Mouse (Mus musculus): ENCODE results near the gene Gdpd2.
A peak's percentile ranks its signal among the peaks of the same experiment; 100 is the strongest.

Gdpd2 gene

DNA sequence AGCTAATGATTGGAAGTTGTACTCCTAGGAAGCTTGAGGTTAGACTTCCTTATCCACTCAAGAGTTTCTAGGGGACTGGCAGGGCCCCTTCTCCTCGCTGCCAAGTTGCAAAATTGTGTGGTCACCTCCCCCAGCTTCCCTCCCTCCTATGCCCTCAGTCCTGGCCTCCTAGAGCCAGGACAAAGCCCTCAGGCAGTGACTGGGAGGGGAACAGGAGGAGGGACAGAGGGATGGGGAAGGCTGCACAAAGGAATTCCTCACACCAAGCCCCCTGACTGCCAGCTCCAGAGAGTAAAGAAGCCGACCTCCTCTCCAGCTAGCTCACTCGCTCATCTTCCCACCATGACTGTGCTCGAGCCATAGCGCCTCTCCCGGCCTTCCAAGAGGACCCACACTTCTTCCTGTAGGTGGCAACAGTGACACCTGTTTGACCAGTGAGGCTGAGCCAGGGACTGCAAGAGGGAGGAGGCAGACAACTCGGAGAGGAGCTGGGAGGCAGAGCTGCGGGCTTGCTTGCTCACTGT lies at the start of gene Gdpd2:
Gene Gdpd2 (plus strand): TSS at position 209 of the 524 bp plus-strand sequence.
- DNase-seq (ENCODE audit: low spot score): no peak

DNA sequence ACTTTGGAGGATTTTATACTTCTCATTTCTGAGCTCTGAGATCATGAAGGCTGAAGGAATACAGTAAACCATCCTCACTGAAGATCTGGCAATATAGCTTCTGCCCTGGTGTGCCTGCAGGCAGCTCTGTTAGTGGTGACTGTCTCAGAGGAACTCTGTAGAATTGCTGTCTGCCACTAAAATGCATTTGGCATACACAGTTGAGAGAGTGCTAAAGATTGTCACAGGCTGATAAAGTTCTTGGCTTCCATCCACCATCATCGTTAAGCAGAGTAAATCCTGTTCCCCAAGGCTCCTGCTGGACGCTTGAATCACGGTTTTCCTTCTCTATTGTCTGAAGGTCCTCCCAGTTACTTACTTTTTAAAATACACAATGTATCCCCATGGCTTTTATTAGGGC lies 43.1 kb upstream of the Gdpd2 start:
- no peak for DNase-seq (ENCODE audit: low spot score)

DNA sequence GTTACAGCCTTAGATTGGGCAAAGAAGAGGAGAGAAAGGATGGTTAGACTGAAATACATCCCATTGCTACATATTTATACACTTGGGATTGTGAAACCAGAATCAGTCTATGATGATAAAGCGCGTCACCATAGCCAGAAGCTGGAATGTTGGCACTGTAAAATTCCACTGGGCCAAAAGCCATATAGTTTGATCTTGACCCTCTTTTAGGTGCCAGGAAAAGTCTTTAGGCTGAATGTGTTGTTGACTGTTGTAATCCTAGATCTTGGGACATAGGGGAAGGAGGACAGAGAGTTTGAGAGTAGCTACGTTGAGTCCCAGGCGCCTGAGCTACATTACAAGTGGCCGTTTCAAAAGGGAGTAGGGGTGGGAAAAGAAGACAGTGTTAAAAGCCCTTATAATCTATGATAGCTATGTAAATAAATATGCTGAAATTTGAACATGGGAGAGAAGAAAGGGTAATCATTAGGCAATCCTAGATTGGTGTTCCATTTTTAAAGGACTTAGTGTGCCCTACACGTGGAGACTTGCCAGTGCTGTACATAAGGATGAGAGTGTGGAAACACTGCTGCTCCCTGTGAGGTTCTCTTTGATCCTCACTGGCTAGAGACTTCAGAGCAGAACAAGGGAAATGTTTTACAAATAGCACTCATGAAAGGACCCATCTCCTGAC lies 42.2 kb upstream of the Gdpd2 start:
- no peak for DNase-seq (ENCODE audit: low spot score)

DNA sequence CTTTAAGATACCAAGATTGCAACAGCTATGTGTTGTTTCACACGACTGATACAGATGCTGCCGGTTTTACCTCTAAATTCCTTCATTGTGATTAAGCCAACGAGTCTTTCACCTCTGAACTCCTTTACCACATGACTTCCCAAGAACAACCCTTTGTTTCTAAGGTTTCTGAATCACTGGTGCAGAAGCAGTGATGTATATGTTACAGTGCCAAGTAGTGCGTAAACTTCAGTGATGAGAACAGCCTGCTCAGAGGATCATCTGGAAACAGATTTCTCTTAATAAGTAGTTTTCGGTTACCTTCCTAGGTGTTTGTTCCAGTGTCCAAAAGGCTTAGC lies 41.7 kb upstream of the Gdpd2 start:
- no peak for DNase-seq (ENCODE audit: low spot score)

DNA sequence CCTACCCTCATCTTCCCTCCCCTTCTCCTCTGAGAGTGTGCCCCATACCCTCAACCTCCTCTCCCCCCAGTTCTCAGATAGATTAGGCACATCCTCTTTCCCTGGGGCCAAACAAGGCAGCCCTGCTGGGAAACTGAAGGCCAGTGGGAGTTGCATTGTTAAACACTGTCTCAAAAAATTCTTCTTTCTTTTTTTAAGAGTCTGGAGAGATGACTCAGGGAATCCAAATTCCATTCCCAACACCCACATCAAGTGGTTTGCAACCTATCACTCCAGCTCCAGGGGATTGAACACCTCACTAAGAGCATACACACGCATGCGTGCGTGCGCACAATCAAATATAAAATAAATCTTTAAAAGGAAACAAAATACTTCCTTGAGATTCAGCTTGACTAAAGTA lies 32.9 kb upstream of the Gdpd2 start:
- DNase-seq (ENCODE audit: low spot score): no peak

DNA sequence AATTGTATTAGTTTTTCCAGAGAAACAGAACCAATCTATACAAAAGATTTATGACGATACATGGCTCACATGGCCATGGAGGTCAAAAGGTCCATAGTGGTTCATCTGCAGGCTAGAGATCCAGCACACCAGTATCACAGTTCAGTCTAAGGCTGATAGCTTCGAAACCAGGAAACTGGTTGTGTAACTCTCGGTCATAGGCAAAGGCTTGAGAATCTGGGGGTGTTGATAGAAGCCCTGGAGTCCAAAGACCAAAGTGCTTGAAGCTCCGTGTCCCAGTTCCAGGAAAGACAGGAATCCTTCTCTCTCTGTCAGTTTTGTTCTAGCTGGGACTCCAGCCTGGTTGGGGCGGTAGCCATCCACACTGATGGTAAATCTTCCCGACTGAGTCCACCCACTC lies 21.6 kb upstream of the Gdpd2 start:
- DNase-seq (ENCODE audit: low spot score): no peak

DNA sequence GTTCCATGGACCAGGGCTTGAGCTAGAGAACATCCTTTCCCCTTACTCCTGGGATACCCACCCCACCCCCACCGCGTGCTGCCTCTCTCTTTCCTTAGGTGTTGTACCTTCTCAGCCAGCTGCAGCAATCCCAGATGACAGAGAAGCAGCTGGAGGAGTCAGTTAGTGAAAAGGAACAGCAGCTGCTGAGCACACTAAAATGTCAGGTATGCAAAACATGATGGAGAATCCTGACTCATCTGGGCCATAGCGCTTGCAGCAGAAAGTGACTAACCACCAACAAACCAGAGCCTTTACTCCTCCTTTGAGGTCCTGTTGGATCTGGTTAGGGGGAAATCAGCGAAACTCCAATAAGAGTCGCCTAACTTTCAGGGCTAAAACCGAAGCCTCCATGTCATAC lies 13.5 kb upstream of the Gdpd2 start:
- no peak for DNase-seq (ENCODE audit: low spot score)

DNA sequence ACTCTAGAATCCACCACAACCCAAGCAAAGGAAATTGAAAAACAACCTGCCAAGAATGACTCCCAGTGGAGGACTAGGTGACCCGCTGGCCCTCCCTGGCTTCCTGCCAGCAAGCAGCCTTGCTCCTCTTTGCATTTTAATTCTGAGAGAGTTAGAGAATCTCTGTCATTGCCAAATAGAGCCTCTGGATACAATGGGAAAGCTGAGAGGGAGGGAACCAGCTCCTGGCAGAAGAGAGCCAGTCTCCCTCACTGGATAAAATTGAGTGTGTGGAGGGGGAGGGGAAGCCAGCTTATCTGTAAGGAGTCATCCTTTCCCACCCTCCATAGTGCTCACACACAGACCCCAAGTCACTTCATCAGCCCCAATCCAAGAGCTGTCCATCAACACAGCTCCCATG lies 726 bp upstream of the Gdpd2 start:
- no peak for DNase-seq (ENCODE audit: low spot score)

DNA sequence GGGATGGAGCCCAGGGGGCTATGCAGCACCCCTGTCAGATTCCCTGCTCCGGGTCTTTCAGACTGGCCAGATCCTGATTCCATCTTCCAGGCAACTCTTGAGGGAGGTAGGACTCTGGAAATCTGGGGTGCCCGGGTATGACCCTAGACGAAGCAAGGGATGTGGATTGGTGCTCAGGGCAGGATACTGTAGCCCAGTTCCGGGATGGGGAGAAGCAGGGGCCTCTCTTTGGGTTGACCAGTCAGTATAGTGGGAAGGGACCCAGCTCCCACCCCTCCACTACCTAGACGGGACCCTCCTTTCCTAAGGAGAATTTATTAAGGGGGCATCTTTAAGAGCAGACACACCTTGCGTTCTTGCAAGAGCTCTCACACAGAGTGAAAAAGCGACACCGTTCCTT lies 593 bp downstream of the Gdpd2 start:
- no peak for DNase-seq (ENCODE audit: low spot score)

DNA sequence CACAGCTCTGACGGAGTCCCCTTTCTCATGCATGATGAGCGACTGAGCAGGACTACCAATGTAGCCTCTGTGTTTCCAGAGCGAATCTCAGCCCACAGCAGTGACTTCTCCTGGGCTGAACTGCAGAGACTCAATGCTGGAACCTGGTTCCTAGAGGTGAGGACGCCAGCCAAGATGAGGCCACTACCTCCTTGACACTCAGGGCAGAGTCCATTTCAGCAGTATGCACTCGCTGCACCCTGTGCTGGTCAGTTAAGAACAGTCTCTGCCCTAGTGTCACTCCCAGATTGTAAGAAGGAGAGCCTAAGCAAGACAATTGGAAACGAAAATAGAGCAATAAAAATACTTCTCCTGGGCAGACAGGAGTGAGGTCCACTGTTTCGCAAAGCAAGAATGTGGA lies 4.7 kb downstream of the Gdpd2 start:
- DNase-seq (ENCODE audit: low spot score): no peak

DNA sequence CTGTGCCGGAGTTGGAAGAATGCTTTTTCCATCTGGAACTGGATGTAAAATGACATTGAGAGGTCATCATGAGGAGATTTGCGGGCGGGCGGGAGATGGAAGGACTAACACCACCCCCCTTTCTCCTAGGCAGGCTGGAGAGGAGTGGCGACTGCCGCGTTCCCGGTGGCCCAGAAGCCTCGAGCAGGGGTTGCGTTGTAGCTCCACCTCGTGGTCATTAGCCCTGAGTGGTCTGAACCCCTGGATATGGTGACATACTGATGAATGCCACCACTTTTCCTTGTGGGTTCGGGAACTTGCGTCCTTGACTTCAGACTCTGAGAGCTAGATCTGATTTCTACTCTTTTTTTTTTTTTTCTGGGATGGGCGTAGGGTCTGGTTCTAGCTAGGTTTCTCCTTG lies 9.2 kb downstream of the Gdpd2 start:
- no peak for DNase-seq (ENCODE audit: low spot score)

DNA sequence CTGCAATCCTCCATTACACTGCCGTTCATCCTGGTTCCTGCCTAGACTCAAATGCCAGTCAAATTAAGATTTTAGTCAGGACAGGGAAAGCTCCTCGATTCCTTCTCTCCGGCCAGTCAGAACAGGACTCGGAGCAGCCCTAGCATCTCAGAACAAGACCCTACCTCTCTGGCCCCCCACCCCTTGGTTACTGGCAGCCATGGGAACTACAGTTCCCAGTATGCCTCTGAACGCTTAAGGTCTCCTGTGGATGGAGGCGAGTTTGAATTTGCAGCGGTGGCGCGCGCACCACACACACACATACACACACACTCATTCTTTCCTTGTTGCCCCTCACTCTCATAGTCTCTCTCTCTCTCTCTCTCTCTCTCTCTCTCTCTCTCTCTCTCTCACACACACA lies 9.8 kb downstream of the Gdpd2 start:
- DNase-seq (ENCODE audit: low spot score): no peak

DNA sequence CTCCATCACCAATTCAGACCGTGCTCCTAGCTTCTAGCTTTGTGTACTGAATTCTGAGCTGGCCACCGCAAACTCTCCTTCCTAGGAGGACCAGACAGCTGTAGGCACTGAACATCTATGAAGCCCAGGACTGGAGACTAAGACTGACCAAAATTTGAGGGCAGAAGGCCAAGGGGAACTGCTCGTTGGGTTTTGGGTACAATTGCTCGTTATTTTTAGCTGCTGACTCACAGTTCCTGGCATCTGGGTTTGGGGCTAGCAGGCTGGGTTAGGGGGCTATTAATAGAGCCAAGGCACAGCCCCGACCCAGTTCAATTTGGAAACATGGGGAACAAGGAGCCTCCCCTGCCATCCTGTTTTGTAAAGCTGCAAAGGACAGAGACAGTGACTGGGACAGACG lies 11.1 kb downstream of the Gdpd2 start:
- DNase-seq (ENCODE audit: low spot score): no peak

DNA sequence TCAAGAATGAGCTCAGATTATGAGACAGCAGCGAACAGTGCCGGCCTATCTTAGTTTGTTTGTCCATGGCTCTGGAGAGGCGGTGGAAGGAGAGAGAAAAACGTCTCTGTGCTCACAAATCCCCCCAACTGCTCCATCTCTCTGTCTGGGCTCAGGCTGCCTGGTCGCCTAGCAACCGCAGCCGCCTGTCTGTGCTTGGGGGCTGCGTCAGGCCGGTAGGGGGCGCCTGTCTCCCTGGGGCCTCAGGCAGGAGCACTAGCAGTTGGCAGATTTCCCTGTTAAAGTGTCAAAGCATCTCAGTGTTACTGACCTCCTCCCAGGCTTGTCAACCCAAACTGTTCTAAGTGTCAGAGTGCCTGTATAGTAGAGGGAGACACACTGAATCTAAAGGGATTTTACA lies 12.3 kb downstream of the Gdpd2 start:
- peak; percentile 75 for DNase-seq (ENCODE audit: low spot score)

DNA sequence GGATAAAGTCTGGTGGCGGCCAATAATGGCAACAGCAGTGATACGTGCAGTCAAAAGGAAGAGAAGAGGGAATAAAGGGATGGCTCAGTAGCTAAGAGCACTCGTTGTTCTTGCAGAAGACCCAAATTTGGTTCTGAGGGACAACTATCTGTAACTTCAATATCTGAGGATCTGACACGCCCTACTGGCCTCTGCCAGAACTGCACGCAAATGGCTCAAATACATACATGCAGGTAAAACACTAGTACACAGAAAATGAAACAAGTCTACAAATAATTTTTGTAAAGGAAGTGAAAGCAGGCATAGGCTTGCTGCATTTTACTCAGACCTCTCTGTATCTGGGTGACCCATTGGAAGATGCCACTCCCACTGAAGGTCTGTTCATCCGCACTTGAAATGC lies 36.2 kb downstream of the Gdpd2 start:
- DNase-seq (ENCODE audit: low spot score): no peak

DNA sequence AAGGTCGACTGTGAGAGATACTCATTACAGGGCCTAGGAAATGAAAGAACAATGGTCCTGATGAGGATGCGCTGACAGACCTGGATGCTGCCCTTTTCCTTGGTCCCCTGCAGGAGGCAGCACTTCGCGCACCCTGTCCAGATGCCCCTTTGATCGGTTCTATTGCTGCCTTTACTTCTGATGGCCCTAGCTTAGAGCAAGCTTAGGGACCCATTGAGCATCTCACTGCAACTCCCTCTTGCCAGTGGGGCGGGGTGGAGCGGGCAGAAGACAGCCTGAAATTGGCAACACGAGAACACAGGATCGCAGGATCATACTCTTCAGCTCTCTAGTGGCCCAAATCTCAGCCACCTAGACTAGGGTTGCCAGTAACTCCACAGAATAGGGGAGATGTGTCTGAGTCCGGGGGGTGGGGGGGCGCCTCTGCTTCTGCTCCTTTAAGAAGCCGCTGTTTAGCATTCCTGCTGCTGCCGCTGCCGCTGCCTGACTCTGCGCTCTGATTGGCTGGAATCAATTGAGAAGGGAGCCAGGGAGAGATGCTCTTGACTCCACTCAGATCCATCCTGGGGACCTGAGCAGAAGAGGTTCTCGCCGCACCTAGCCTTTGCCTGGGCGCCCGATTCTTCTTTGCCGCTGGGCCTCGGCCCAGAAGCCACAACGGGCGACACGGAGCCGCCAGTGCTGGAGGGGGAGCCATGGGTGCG lies 37.7 kb downstream of the Gdpd2 start, which contains the start of gene Dlg3:
Gene Dlg3 (plus strand): TSS at position 542 of the 704 bp plus-strand sequence.
- DNase-seq (ENCODE audit: low spot score): peak; percentile 47

DNA sequence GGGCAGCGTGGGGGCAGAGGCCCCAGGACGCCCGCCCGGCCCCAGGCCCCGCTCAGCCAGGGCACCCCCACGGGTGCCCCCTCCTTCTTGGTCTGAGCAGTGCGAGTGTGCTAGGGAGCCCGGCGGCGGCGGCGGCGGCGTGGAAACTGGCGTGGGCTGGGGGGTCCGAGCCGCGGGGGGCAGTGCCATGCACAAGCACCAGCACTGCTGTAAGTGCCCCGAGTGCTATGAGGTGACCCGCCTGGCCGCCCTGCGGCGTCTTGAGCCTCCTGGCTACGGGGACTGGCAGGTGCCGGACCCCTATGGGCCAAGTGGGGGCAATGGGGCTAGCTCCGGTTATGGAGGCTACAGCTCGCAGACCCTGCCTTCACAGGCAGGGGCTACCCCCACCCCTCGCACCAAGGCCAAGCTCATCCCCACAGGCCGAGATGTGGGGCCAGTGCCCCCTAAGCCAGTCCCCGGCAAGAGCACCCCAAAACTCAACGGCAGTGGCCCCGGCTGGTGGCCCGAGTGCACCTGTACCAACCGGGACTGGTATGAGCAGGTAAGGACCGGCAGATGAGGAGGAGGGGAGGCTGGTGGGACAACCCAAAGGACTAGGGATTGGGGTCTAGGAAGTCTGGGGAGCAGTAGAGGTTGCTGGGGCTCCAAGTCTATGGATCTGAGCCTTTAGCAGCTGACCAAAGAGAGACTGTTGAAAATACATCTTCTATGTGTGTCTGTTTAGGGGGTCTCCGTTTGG lies 38.4 kb downstream of the Gdpd2 start:
- no peak for DNase-seq (ENCODE audit: low spot score)

DNA sequence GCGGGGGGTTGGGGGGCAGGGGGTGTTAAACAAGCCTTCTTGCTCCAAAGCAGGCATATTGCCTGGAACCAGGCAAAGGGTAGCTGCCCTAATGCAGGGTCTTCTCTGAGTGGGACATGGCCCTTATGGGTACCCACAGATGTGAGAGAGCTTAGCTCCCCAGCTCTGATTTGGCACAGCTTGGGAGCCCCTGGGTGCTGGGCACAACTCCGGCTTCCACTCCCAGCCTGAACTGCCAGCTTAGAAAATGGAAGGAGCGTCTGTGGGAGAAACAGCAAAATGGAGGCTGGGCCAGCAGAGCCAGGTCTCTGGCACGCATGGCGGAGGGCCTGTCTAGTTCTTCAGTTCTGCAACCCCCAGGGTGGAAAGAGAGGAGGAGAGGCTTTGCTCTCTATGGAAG lies 39.6 kb downstream of the Gdpd2 start:
- no peak for DNase-seq (ENCODE audit: low spot score)

DNA sequence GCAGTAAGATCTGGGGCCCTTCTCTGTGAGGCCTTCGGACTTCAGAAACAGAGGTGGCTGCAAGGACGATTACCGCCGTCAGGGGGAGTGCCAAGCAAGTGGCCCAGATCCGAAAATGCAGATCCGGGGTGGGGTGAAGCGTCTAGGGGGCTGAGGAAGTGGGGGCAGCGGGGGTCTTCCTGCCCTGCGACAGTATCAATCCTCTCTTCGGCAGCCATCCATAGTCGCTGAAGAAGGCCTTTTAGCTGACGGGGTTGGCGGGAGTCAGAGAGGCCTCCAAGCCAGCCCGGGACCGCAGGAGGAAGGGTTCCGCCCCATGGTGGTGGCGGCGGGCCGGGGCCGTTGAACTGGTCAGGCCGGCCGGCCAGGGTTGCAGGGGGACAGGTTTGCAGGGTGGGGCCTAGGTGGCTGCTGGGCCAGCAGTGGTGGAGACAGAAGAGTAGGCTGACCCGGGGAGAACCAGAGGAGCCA lies 44.7 kb downstream of the Gdpd2 start:
- DNase-seq (ENCODE audit: low spot score): no peak

DNA sequence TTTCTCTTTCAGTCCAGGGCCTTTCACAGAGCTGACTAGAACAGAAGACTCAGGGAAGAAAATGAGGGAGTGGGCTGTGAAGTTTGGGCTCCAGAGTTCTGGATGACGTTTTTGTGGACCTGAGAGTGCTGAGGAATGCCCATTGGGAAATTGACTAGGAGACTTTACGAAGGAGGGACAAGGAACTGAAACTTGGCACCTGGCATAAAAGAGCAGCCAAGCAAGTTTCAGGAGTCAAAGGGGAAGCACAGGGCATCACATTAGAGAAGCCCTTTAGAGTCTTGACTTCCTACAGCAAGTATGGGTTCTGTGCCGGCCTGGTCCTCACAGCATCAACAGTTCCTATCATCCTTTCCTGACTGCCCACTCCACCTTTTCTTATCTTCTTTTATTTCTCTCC lies 45.7 kb downstream of the Gdpd2 start:
- no peak for DNase-seq (ENCODE audit: low spot score)

DNA sequence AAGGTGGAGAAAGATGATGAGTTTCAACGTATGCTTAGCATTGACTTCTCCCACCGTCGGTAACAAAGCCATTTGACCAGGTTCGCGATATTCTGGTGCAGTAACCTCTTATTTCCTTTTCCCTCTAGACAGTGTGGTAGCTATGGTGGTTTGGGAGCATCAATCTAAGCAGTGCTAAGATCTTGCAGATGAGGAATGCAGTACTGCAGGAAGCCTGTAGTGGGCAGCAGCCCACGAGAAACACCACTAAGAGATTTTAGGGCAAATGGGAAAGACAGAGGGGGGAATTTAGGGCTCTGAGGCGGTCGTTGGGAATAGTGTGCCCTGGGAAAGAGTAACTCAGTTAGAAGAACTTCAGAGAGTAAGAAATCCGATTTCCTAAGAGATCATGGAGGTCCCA lies 46.8 kb downstream of the Gdpd2 start:
- peak; percentile 47 for DNase-seq (ENCODE audit: low spot score)

DNA sequence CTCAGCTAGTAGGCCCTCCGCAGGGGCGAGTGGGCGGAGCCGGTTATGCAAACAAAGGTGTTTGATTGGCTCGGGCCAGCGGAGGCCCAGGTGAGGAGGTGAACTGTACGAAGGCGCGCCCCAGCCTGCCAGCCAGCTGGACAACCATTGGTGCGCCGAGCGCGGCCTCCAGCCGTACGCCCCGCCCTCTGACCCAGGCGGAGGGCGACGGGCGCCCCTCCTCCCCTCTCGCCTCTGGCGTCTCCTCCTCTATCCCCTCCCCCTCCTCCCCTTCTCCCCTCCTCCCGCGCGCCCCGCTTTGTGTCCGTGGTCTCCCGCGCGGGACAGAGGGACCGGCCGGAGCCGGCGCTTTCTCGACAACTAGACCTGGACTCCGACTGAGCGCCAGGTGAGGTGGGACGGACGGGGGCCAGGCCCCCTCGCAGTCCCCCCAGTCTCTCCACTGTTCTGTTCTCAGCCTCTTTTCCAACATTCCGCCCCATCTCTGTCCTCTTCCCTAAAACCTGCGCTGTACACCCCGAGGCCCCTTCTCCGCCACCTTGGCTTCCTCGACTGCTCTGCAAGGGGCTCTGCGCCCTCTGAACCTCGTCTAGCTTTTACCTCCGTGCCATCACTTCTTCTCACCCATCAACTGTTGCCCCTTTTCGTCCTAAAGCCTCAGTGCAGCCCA lies 47.4 kb downstream of the Gdpd2 start:
- no peak for DNase-seq (ENCODE audit: low spot score)

Measured in left cerebral cortex, adult 11 months (tissue).